Mouse (Mus musculus) kidney, adult 2 months (tissue): ENCODE data around the gene Pdha2. TPM values are rescaled to one million over a fixed set of nuclear protein-coding genes. Genes with fewer than 3 reads are reported as not detected.

Source experiments
- DNase-seq: peaks from one replicate; pipeline ENCODE4 v3.0.0; 2021
- H3K27ac ChIP-seq: fragments of 200-500 bp; 2 replicates; pipeline ENCODE4 v1.5.1; 2012; ENCODE audit warnings: low read depth, low read length, control low read depth, inconsistent platforms; ENCODE audit not compliant: insufficient read depth
- H3K27me3 ChIP-seq: fragments of 200-500 bp; replicated peaks from 2 replicates; pipeline ENCODE4 v1.6.1; 2012; ENCODE audit warnings: mild to moderate bottlenecking, moderate library complexity, low read length, inconsistent platforms; ENCODE audit not compliant: control insufficient read depth, insufficient read depth
- H3K36me3 ChIP-seq: fragments of 200-500 bp; 2 replicates; pipeline ENCODE4 v1.6.1; 2012; ENCODE audit warnings: mild to moderate bottlenecking, moderate library complexity, low read length, inconsistent platforms; ENCODE audit not compliant: control insufficient read depth, insufficient read depth
- H3K4me1 ChIP-seq: fragments of 200-500 bp; 2 replicates; pipeline ENCODE4 v1.6.1; 2011; ENCODE audit warnings: low read length; ENCODE audit not compliant: control insufficient read depth, insufficient read depth
- H3K4me3 ChIP-seq: fragments of 200-500 bp; 2 replicates; pipeline ENCODE4 v1.5.1; 2011; ENCODE audit warnings: mild to moderate bottlenecking, low read depth, low read length, control low read depth; ENCODE audit not compliant: insufficient read depth
- CTCF ChIP-seq: fragments of 200-500 bp; conservative IDR thresholded peaks from 2 replicates; pipeline ENCODE4 v1.5.1; 2011; ENCODE audit warnings: low read depth, mild to moderate bottlenecking, control low read depth, low read length, moderate library complexity, mixed read lengths; ENCODE audit not compliant: insufficient read depth, insufficient read length
- POLR2A ChIP-seq: fragments of 200-500 bp; IDR thresholded peaks from one replicate; pipeline ENCODE4 v1.6.1; 2011; ENCODE audit warnings: low read depth, low read length, control low read depth
- WGBS: fragments of 180-500 bp; shearing (Covaris S2); methylation state at CpG from one replicate; pipeline ENCODE4 v1.1.7; 2018; 5-methylcytosine and 5-hydroxymethylcytosine counted together
- polyA plus RNA-seq: library from polyadenylated mRNA; depleted of rRNA; stranded (reverse); fragments of >200 nt; gene quantifications from 2 replicates; pipeline ENCODE4 v1.2.3, GENCODE M21; 2012

Gene Pdha2
- polyA plus RNA-seq, 1 experiment, result not detected

DNA sequence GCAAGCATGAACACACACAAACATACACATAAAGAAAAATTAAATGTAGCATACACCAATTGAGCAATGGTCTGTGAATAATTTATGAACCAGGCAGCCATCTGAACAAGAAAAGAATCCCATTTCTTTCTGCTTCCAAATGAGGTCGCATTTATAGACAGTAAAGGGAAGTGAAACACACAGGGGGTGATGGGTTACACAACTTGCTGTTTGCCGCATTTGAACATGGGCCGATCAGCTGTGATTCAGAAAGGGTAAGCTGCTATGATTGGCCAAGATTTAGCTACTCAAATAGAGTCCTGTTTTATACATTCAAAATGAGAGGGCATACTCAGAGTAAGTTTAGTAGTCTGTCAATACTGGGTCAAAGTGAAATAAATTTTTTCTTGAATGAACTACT lies 20.5 kb downstream of the Pdha2 start:
- no peaks in the 10 kb centered on the region for H3K36me3 ChIP-seq
- H3K27ac ChIP-seq, result no peak overlapping the region
- DNase-seq, result no peak
- no peaks in the 10 kb centered on the region for H3K4me1 ChIP-seq
- WGBS, result 73% methylated on average over 3 of the region's 3 CpGs
- H3K4me3 ChIP-seq, result no peak overlapping the region
- H3K27me3 ChIP-seq, result no peaks in the 10 kb centered on the region
- TF ChIP-seq POLR2A, result no peak
- TF ChIP-seq CTCF, result no peak

DNA sequence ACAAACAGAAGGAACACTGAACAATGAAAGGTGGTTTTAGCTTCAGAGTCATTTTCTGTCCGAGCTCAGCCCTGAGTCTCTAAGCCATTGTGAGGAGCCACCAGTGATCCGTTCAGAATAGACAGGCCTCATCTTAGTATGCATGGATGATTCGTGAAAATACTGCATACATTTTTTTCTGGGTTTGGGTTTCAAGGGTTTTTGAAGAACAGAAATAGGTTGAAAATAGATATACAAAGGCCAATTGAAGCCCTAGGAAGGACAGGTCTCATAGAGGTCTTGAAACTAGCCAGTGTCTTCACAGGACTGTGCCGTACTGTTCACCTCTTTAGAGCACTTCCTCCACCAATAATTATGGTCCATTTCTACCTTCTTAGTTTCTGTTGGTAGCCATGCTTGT lies 21.7 kb downstream of the Pdha2 start:
- TF ChIP-seq POLR2A (no peak), CTCF (no peak)
- no peaks in the 10 kb centered on the region for H3K36me3 ChIP-seq
- no peak overlapping the region for H3K27ac ChIP-seq
- H3K27me3 ChIP-seq, result no peaks in the 10 kb centered on the region
- WGBS, result 81% methylated on average over 4 of the region's 4 CpGs
- no peak for DNase-seq
- H3K4me1 ChIP-seq, result no peaks in the 10 kb centered on the region
- no peak overlapping the region for H3K4me3 ChIP-seq

GRCm38 (mm10) chr3:141160986-141161385 lies 51.2 kb downstream of the Pdha2 start:
- Histone ChIP-seq H3K4me3 (no peak overlapping the region), H3K27me3 (no peaks in the 10 kb centered on the region), H3K27ac (no peak overlapping the region), H3K36me3 (no peaks in the 10 kb centered on the region), H3K4me1 (no peaks in the 10 kb centered on the region)
- DNase-seq, result no peak
- no peak for TF ChIP-seq POLR2A
- no peak for TF ChIP-seq CTCF
